Mouse (Mus musculus) ovary, postnatal 10 days (tissue): ENCODE data around the gene Vmac.
A peak's percentile ranks its signal among the peaks of the same experiment; 100 is the strongest.

Experiments used
- DNase-seq: peaks from one replicate; pipeline ENCODE4 v3.0.0; 2022; ENCODE audit warnings: low spot score

The Vmac gene

DNA sequence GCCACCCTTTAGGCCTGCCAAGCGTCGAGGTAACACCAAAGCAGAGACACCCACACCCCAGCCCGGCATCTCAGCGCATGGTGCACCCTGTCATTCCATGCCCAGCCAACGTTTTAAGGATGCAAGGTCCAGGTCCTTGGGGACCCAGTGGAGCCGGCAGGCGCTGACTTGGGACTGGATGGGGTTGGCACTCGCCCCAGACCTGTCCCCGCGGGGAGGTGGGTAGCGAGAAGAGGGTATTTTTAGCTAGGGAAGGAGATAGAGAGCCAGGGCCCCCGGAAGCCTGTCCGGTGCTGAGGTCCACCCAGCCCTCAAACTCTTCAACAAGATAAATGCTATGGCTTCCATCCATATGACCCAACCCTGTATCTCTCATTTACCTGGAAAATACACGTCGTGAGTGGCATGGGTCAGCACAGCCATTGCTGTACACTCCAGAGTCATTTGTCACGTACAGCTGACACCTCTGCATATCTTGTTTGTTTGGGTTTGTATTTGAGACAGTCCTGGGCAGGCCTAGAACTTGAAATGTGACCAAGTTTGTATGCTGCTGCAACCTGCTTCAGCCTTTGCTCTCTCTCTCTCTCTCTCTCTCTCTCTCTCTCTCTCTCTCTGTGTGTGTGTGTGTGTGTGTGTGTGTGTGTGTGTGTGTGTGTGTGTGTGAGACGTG is 22.4 kb upstream of the Vmac start:
- DNase-seq, result no peak

DNA sequence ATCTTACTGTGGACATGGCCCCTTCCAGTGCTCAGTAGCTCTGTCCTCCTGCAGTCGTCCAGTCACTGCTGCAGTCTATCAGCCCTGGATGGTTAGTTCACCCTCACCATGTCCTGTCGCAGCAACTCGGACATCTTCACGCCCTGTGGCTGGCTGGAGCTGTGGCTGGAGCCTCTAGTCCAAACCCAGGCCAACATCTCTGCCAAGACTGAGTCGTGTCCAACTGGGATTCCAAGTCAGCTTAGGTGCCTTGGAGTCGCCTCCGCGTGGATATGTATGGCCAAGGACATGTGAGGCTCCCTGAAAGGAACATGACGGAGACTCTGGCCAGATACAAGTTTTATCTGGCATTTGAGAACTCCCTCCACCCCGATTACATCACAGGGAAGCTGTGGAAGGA is 20.4 kb upstream of the Vmac start:
- DNase-seq, result no peak

DNA sequence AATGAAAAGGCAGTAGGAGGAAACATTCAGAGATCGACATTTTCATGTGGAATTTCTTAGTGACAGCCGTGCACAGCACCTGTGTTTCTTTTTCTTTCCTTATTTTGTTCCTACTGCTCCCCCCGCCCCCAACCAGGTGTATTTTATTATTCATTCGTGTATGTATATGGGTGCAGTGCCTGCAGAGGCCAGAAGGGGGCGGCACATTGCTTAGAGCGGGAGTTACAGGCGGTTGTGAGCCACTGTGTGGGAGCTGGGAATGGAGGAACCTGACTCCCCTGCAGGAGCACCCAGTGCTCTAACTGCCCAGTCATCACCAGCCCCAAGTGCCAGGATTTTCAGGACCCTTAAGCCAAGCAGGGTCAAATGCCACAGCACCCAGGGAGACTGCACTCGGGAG is 18.7 kb upstream of the Vmac start:
- no peak for DNase-seq

DNA sequence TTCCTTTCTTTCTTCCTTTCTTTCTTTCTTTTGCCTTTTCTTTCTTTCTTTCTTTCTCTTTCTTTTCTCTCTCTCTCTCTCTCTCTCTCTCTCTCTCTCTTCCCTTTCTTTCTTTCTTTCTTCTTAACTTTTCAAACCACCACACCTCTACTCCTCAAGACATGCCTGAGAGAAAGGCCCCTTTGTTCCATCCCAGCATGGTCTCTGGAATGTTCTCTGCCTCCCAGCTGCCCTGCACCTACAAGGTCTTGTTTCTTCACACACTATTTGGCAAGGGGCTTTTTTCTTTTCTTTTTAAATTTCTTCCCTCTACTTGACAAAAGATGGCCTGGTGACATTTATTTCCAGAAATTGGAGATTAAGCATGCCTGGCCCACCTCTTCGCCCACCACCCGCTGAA is 11.8 kb upstream of the Vmac start:
- DNase-seq, result no peak

DNA sequence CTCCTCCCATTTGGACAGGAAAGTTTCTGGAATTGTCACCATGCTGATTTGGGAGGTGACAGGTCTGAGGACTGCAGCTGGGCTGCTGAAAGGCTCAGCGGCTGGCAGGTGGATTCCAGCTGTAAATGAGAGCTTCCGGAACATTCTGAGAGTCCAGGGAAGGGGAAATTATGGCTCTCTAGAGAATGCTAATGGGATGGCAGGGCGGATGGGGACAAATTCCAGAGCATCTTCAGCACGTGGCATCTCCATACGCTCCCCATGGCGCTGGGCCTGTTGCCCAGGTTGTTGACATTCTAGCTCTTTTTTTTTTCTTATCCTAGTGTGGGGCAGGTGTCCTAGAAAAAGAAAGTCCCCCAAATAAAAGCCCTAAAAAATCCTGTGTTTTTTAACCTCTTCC is 11.3 kb upstream of the Vmac start:
- no peak for DNase-seq

DNA sequence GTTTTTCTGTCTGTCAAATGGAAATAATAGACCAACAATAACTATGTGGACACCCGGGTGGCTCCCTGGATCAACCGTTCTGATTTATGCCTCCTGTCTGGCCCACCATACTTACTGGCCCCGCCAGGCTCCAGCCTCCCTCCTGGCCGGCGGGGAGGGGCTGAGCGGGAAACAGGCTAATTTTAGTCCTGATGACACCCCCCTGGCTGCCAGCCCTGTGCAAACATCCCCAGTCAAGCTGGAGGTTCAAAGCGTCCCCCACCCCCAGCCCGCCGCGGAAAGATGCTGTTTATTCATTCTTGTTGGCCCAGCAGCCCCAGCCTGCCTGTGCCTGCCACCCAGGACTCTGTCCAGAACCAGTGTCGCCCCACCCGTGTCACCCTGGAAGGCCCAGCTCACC is 10.3 kb upstream of the Vmac start:
- DNase-seq, result no peak

DNA sequence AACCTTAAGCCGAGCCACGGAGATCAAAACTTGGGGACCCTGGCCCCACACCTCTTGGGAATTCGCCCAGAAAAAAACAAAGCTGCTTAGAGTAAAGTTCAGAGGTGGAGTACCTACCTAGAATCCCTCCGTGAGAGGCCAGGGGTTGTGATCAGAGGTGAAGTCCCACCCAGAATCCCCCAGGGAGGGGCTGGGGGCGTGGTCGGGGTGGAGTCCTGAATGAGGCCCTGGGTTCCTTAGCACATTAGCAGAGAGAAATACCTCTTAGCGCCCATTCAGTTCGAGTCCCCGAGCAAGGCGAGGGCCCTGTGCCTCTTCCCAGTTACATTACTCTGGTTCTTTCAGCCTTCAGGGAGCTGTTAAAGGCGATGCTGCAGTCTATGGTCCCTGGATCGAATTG is 9.8 kb upstream of the Vmac start:
- DNase-seq, result no peak

DNA sequence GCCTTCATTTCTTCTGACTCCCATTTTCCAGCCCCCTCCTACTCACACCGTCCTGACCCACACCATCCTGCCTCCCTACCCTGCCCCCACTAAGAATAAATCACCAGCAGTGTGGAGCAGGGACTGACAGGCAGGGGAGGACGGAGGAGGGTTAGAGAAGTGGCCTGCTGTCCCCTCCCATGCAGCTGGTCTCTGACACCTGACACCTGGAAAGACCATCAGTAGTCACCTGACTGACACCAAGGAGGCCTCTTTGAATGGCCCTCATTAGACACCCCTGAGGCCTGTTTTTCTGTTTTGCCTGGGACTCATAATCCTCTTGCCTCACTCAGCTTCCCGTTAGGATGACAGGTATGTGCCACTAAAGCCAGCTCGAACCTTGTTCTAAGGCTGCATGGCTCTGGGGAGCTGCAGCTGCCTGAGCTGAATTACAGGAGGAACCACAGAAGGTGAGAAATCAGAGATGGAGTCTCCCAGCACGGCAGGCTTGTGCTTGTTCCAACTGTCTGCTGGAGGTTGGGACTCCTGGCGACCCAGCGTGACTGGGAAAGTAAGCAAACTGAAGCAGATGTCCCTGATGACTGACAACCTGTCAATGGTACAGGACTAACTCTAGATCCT is 9.3 kb upstream of the Vmac start:
- DNase-seq, result no peak

DNA sequence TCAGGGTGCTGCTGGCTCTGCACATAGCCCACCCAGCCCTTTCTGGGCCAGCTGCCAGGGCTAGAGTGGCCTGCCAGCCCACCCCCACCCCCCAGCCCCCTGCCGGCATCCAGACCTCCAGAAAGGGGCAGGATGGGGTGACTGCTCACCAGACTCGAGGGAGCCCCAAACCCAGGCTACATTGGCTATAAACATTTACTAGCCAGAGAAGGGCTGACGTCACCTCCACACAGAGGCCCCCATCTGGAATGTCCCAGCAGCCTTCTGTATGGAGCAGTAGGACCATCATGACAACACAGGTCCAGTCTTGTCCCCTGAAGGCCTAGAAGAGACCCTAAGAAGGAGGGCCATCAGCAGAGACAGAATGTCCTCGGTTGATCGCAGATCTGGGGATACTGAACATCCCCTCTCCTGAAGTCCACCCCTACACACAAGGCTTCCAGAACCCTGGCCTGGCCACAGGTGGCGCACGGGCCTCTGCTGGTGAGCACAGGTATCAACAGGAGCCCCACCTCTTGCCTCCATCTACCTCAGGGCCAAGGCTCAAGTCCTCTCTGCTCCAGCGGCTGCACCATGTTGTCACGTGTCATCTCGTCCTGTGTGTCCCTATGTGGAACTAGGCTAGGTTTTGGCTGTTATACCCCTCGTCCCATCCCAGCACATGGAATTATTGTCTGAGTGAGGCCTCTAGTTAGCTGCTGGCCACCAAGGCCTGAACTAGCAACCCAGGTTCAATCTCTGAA is 5.8 kb upstream of the Vmac start:
- DNase-seq, result no peak

DNA sequence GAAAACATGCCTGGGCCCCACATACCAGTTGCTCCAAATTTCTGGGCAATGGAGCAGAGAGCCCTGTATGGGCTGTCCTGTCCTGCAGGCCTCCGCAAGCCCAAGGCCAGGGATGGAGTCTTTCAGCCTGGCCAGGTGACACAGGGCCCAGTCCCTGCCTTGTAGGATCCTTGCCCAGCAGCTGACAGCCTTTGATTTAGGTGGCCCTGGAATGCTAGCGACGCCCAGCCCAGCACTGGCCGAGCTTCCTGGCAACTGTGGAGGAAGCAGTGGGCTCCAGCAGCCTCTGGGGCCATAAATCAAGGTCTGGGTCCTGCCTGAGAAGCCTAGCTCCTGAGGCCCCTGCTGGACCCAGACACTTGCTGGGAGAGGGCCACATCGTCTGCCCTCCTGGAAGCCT is 4.6 kb upstream of the Vmac start:
- DNase-seq, result no peak

DNA sequence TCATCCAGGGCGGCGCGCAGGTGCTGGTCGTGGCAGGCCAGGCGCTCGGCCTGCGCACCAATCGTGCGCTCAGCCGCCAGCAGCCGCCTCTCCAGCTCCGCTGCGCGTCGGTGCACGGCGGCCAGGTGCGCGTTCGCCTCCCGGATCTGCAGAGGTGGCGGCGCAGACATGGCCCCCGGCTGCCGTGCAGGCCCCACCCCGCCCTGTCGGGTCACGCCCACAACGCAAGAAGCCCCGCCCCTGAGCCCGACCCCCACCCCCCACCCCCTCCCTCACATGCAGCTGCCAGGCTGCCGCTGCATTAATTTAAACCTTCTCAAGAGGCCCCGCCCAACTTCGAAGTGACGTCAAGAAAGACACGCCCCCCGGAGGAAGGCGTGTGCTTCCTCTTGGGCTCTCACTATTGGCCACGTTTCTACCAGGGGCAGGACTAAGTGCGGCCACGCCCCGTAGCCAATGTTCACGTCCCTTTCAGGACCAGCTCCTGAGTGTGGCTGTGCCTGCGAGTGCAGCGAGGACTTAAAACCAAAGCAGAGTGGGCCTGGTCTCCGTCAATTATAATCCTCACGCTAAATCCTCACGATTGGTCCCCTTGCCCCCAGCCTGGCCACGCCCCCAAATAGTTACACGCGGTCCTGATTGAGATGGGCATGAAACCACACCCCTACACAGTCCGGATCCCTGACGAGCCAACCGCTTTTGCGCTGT is 1.0 kb downstream of the Vmac start:
- DNase-seq, result peak; percentile 88

DNA sequence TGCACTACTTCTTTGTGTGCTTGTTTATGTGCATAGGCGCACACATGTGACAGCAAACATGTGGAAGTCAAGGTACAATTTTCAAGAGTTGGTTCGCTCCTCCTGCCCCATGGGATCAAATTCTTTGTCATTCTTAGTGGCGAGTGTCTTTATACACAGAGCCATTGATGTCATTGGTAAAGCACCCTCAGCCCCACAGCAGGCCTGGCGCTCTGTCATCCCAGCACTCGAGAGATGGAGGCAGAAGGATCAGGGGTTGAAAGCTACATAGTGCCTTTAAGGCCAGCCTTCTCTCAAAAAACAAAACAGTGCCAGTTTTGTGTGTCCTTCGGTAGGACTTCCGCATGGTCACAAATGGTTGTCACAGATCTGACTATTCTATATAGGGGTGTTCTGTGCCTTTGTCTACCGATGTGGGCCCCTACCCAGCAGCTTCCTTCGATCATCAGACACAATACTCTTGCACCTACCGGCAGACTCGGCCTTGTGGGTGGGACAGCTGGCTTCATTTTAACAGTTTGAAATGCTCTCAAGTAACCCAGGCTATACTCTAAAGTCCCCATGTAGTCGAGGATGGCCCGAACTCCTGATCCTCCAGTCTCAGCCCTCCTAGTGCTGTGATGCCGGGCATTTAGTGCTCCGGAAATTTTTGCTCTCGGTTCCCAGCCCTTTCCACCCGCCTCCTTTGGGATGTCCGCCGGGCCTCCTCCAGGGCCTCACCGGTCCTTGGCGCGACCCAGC is 1.7 kb downstream of the Vmac start:
- DNase-seq, result no peak

DNA sequence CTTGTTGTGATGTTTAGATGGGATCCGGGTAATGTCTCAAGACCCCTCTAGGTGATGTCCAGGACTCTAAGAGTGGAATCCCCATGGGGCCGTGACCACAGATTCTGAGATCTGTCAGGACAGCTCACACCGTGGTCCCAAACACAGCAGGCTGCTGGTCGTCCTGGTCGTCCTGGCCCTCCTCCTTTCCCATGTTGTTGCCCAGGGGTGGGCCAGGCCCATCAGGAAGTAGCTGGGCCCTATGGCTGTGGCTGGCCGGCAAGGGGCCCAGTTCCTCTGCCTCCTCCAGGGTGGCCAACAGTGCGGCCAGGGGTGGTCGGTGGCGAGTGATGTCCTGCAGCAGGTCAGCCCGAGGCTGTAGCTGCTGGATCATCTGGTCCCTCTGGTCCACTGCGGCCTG is 2.5 kb downstream of the Vmac start:
- no peak for DNase-seq

DNA sequence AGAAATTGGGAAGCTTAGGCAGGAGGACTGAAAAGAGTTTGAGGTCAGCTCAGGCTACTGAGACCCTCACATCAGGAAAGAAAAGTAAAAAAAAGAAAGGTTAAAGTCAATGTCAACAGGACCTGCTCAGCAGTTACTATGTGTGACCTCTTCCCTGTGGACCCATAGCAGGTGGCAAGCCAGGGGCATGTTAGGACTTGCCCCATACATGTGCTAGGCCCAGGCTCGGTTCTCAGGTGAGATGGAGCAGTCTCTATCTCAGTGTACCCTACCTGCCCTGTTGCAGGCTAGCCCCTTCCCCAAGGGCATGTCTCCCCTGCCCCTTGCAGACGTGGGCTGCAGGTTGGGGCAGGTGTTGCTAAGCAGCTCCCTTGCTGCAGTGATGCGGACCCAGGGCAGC is 8.1 kb downstream of the Vmac start:
- no peak for DNase-seq

DNA sequence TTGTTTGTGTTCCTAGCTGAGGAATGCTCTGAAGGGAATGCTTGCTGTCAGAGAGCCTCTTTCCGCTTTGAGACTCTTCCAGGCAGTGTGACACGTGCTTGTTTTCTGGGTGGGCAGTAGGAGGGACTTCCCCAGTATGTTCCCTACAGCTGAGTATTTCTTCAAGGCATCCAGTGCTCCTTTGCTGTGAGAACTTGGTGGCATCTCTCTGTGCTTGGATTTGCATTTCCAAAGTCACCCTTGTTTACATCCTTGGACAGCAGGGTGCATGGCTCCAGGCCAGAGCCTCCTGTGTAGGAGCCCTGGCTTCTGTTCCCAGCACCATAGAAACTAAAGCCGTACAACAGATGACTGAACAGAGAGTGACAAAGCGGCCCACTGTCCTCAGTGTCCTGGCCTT is 9.1 kb downstream of the Vmac start:
- no peak for DNase-seq

DNA sequence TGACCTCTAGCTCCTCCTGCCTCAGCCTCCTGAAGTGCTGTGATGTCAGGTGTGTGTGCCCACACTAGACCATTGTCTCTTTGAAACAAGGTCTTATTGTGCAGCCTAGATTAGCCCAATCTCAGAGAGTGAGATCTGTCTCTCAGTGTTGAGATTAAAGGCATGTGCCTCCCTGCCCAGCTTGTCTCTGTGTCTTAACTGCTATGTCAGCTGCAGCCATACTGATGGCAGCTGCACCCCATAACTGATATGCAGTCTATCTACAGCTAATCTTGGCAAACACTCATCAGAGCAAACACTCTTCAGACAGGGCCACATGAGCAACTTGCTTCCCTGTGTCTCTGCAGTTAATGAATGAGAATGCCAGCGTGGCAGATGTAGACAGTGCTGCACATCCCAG is 11.3 kb downstream of the Vmac start:
- DNase-seq, result no peak

DNA sequence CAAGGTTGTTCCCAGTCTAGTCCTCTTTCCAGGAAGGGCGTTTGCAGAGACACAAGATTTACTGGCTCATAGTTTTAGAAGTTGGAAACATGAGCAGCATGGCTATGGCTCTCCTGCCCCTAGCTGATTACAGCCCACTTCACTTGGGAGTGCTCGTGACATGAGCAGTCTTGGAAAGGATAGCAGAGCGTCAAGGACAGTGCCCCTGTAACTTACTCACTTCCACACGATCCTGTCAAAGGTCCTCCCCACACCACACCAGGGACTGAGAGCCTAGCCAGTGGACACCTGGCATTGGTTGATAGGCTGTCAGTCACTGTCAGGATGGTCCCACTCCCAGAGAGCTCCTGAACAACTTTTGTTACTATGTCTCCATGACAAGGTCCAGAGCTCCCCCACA is 14.8 kb downstream of the Vmac start:
- DNase-seq, result no peak

DNA sequence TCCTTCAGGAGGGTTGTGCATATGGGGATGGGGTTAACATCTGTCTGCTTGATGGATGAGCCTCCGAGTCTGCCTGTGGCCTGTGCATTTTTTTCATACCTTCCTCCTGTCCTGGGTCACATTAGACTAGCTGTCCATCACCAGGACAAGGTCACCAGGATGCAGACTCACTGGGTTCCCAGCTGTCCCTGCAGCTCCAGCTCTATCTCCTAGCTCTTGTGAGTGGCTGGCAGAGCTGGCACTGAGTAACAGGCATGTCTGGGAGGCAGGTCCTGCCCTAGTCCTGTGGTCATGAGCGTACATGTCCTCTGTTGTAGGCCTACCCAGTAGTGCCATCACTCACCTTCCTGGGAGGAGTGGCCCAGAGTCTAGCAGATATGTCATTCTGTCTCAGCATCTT is 17.4 kb downstream of the Vmac start:
- no peak for DNase-seq

DNA sequence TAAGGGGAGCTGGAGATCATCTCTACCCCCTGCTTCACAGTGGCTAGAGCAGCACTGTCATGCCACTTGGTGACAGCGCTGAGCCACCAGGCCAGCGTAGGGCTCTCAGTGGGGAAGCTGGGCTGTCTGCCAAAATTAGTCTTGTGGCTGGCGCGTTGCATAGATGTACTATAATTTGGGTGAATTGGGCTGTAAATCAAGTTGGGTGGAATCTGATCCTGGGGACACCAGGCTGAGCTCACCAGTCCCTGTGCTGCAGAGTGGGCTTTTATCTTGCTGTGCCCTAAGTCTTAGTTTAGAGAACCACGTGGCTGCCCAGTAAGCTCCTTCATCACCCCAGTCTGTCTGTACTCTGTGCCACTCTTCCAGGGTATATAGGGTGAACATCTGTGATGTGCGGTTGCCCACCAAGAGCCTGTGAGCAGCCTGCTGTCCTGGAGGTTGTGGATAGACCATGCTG is 23.9 kb downstream of the Vmac start:
- no peak for DNase-seq

DNA sequence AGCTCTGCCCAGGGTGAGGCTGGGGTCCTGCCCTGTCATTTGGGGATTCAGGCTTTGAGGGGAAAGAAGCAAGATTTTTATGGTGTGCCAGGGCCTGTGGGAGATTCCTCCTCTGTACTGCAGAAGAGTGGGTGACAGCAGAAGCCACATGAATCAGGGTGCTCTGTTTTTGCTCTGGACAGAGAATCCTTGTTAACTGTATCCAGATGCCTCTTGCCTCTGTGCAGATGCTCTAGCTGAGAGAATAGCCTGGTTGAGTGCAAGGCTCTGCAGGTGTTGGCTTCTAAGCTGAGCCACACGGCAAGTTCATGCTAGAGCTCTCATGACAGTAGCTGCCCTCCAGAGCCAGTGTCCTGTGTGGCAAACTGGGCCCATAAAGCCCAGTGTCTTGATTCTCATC is 24.4 kb downstream of the Vmac start:
- DNase-seq, result no peak

DNA sequence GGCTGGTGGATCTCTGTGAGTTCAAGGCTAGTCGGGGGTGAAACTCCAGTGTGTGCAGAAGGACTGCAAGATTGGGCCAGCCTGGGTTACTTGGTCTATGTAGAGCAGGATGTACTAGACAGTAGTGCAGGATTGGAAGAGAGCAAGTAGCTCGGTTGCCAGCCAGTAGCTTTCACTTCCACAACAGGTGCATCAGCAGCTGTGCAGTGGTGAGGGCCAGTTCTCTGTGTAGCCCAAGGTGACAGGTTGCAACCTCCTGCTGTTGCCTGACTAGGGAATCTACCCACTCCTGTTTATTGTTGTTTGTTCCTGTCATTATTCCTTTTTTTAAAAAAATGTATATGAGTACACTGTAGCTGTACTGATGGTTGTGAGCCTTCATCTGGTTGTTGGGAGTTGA is 29.1 kb downstream of the Vmac start:
- DNase-seq, result no peak

DNA sequence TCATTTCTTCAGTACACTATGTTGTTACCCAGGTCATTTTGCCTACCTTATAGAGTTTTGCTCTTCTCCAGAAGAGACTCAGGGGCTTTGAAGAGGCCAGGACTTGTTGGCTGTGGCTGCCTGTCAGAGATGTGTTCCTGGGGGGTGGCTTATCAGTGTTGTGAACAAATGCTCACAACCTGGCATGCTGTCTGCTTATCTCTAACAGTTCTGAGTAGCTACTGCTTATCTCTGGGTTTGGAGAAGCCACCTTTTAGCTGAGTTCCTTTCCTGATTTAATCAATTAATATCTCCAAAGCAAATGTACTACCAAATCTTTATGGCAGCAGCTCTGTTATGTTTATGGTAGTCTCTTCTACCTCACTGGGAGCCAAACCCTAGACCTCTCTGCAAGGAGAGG is 29.8 kb downstream of the Vmac start:
- no peak for DNase-seq
